Mouse (Mus musculus): ENCODE data around the gene Mogat1. TPM values are rescaled to one million over a fixed set of nuclear protein-coding genes. Genes with fewer than 3 reads are reported as not detected.

Mogat1 gene
- not detected for polyA plus RNA-seq (2017; shearing (Covaris generic))

GRCm38 (mm10) chr1:78510862-78511261, at the start of gene Mogat1:
Mogat1 (plus strand) TSS chr1:78510991.

GRCm38 (mm10) chr1:78488752-78489492, 21.9 kb upstream of the Mogat1 start, which contains the start of gene Farsb:
Farsb (minus strand) TSS chr1:78488897.

GRCm38 (mm10) chr1:78511621-78512160, 900 bp downstream of the Mogat1 start, which contains the start of gene BC035947:
BC035947 (minus strand) TSS chr1:78512158.

Other genes starting within 250 kb of the Mogat1 start
- 0.34 TPM for gene Sgpp2, start 200.6 kb upstream of the Mogat1 start, polyA plus RNA-seq (2017; shearing (Covaris generic))
- 71.1 TPM for gene Farsb, start 22.1 kb upstream of the Mogat1 start, polyA plus RNA-seq (2017; shearing (Covaris generic))
- not detected for gene BC035947, start 1.2 kb downstream of the Mogat1 start, polyA plus RNA-seq (2017; shearing (Covaris generic))
- gene Acsl3, start 146.8 kb downstream of the Mogat1 start, polyA plus RNA-seq (2017; shearing (Covaris generic)): 14.2 TPM
- 1.8 TPM for gene Utp14b, start 147.0 kb downstream of the Mogat1 start, polyA plus RNA-seq (2017; shearing (Covaris generic))

Data from effector memory CD4-positive, alpha-beta T cell, adult 7 months (primary cell).